Mouse (Mus musculus) left cerebral cortex, adult 6 months (tissue): ENCODE results near the gene Ugdh. TPM values are rescaled to one million over a fixed set of nuclear protein-coding genes. Genes with fewer than 3 reads are reported as not detected.

Experiments
- long read RNA-seq, 2 experiments: library from polyadenylated mRNA; unstranded; transcript quantifications; one replicate each; pipeline ENCODE4 v2.0.0; 2019 to 2020
- polyA plus RNA-seq: library from polyadenylated mRNA; unstranded; fragments of <200 nt; fragmentation: Nextera tagmentation; gene quantifications from 2 replicates; pipeline ENCODE4 v1.2.3, GENCODE M21; 2021

The Ugdh gene
- polyA plus RNA-seq = 9.7 and 13.4 TPM in 2 replicates
- long read RNA-seq, experiment 1, transcript Ugdh-201 (12 exons, 2,550 nt) = major isoform, 67 of 76 reads
- long read RNA-seq, experiment 1, partial matches to known transcripts = 7 of 76 reads
- long read RNA-seq, experiment 1, other reads (novel, unspliced or antisense) = 2 of 76 reads
- long read RNA-seq, experiment 2, transcript Ugdh-201 (12 exons, 2,550 nt) = major isoform, 10 of 13 reads
- long read RNA-seq, experiment 2, partial matches to known transcripts = 2 of 13 reads
- long read RNA-seq, experiment 2, other reads (novel, unspliced or antisense) = 1 of 13 reads

GRCm38 (mm10) chr5:65435806-65436561 lies at the start of gene Ugdh:
Ugdh (minus strand) TSS chr5:65435949.

GRCm38 (mm10) chr5:65390648-65391644 lies 44.8 kb downstream of the Ugdh start, which contains the start of the genes Rpl9 and Lias:
Rpl9 (minus strand) TSS chr5:65391444.
Lias (plus strand) TSS chr5:65391497.

Other genes with a start within 250 kb of the Ugdh start
- 6.6 and 7.2 TPM in 2 replicates for gene Wdr19, start 236.3 kb downstream of the Ugdh start, polyA plus RNA-seq
- 31.9 and 34.4 TPM in 2 replicates for gene Rfc1, start 100.3 kb downstream of the Ugdh start, polyA plus RNA-seq
- not detected in 2 replicates for gene Klb, start 87.6 kb downstream of the Ugdh start, polyA plus RNA-seq
- 2,083 and 2,314 TPM in 2 replicates for gene Rpl9, start 44.5 kb downstream of the Ugdh start, polyA plus RNA-seq
- gene Lias, start 44.5 kb downstream of the Ugdh start, polyA plus RNA-seq = 44.2 and 53.2 TPM in 2 replicates
- 2.7 TPM in 1 of 2 replicates, not detected in the other for gene Gm43552, start 56.9 kb upstream of the Ugdh start, polyA plus RNA-seq
- gene Smim14, start 101.2 kb upstream of the Ugdh start, polyA plus RNA-seq = 214 and 251 TPM in 2 replicates
- 73.2 and 74.7 TPM in 2 replicates for gene Ube2k, start 101.3 kb upstream of the Ugdh start, polyA plus RNA-seq